Mouse (Mus musculus) C2C12 (cell line): ENCODE data around the gene Kif11. TPM values are rescaled to one million over a fixed set of nuclear protein-coding genes. Genes with fewer than 3 reads are reported as not detected.
A peak's percentile ranks its signal among the peaks of the same experiment; 100 is the strongest.

Experiments
- H3K27me3 ChIP-seq: one replicate; pipeline ENCODE4 v1.6.1; 2011; ENCODE audit not compliant: control insufficient read depth, insufficient read depth, insufficient read length
- H3K36me3 ChIP-seq: one replicate; pipeline ENCODE4 v1.6.1; 2011; ENCODE audit not compliant: control insufficient read depth, insufficient read depth
- H3K4me3 ChIP-seq: one replicate; pipeline ENCODE4 v1.5.1; 2011; ENCODE audit warnings: mild to moderate bottlenecking, control low read depth; ENCODE audit not compliant: poor library complexity, insufficient read depth, severe bottlenecking
- H3K79me2 ChIP-seq: one replicate; pipeline ENCODE4 v1.6.1; 2011; ENCODE audit not compliant: control insufficient read depth, insufficient read depth
- H3K79me3 ChIP-seq: one replicate; pipeline ENCODE4 v1.6.1; 2011; ENCODE audit warnings: low read depth, control low read depth
- H3ac ChIP-seq: one replicate; pipeline ENCODE3; 2011; ENCODE audit warnings: low read depth; ENCODE audit not compliant: control insufficient read depth, insufficient read length
- CEBPB ChIP-seq: IDR thresholded peaks from one replicate; pipeline ENCODE4 v1.6.1; 2011; ENCODE audit warnings: low read depth, mild to moderate bottlenecking, control low read depth, moderate library complexity
- CTCF ChIP-seq: IDR thresholded peaks from one replicate; pipeline ENCODE4 v1.5.1; 2011; ENCODE audit not compliant: control insufficient read depth, insufficient read depth, insufficient read length
- FOSL1 ChIP-seq: IDR thresholded peaks from one replicate; pipeline ENCODE4 v1.8.0; 2011; ENCODE audit warnings: mild to moderate bottlenecking, low read length; ENCODE audit not compliant: poor library complexity, insufficient read depth, severe bottlenecking
- MAX ChIP-seq: IDR thresholded peaks from one replicate; pipeline ENCODE4 v1.6.1; 2011; ENCODE audit warnings: mild to moderate bottlenecking, control low read depth
- MYOD1 ChIP-seq: IDR thresholded peaks from one replicate; pipeline ENCODE4 v1.6.1; 2011; ENCODE audit warnings: low read depth; ENCODE audit not compliant: control insufficient read depth, insufficient read length
- MYOG ChIP-seq: IDR thresholded peaks from one replicate; pipeline ENCODE4 v1.6.1; 2011; ENCODE audit not compliant: control insufficient read depth, insufficient read length; ENCODE audit errors: extremely low read depth
- USF1 ChIP-seq: IDR thresholded peaks from one replicate; pipeline ENCODE4 v1.6.1; 2011; ENCODE audit warnings: low read depth, mild to moderate bottlenecking, control low read depth, moderate library complexity
- polyA plus RNA-seq: library from polyadenylated mRNA; unstranded; fragments of >200 nt; fragmentation: generic; extraction: Trizol; gene quantifications from one replicate; pipeline ENCODE4 v1.2.1, GENCODE M21; 2012; ENCODE audit warnings: missing spikeins

Kif11 gene
- polyA plus RNA-seq, 1 experiment = 10.5 TPM

GRCm38 (mm10) chr19:37368990-37369389, 7.2 kb upstream of the Kif11 start:
- Histone ChIP-seq H3K79me3 (no peaks in the 10 kb centered on the region), H3K4me3 (no peak overlapping the region), H3K36me3 (no peaks in the 10 kb centered on the region), H3K27me3 (no peaks in the 10 kb centered on the region), H3K79me2 (no peaks in the 10 kb centered on the region), H3ac (no peak overlapping the region)
- TF ChIP-seq CEBPB (no peak), CTCF (no peak), MYOG (no peak), MAX (no peak), MYOD1 (no peak), FOSL1 (no peak), USF1 (no peak)

GRCm38 (mm10) chr19:37369921-37370320, 6.3 kb upstream of the Kif11 start:
- no peak overlapping the region for H3ac ChIP-seq
- no peaks in the 10 kb centered on the region for H3K27me3 ChIP-seq
- H3K79me3 ChIP-seq = peaks cover 4% of the 10 kb centered on the region
- TF ChIP-seq MYOD1 (no peak), USF1 (no peak), MYOG (no peak), CTCF (no peak), CEBPB (no peak), FOSL1 (no peak), MAX (no peak)
- H3K4me3 ChIP-seq = no peak overlapping the region
- no peaks in the 10 kb centered on the region for H3K36me3 ChIP-seq
- H3K79me2 ChIP-seq = no peaks in the 10 kb centered on the region

GRCm38 (mm10) chr19:37370356-37370755, 5.8 kb upstream of the Kif11 start:
- Histone ChIP-seq H3K79me3 (peaks cover 4% of the 10 kb centered on the region), H3K4me3 (no peak overlapping the region), H3ac (no peak overlapping the region), H3K27me3 (no peaks in the 10 kb centered on the region), H3K79me2 (peaks cover 4% of the 10 kb centered on the region), H3K36me3 (no peaks in the 10 kb centered on the region)
- no peak for TF ChIP-seq CTCF
- TF ChIP-seq MYOG = no peak
- TF ChIP-seq FOSL1 = no peak
- TF ChIP-seq CEBPB = no peak
- no peak for TF ChIP-seq USF1

- no peaks in the 10 kb centered on the region for H3K27me3 ChIP-seq
- peaks cover 9% of the 10 kb centered on the region for H3K36me3 ChIP-seq
- peak overlapping the region; percentile 92 for H3K4me3 ChIP-seq
- H3K79me2 ChIP-seq = peaks cover 48% of the 10 kb centered on the region
- peaks cover 45% of the 10 kb centered on the region for H3K79me3 ChIP-seq
- TF ChIP-seq CEBPB = no peak
- TF ChIP-seq USF1 = no peak
- TF ChIP-seq FOSL1 = no peak
- no peak for TF ChIP-seq MYOG
- TF ChIP-seq MAX = no peak
- TF ChIP-seq MYOD1 = no peak
- no peak for TF ChIP-seq CTCF
- peak overlapping the region; percentile 85 for H3ac ChIP-seq
Measured at GRCm38 (mm10) chr19:37374941-37375754, 1.1 kb upstream of the Kif11 start.

GRCm38 (mm10) chr19:37376841-37377240, 638 bp downstream of the Kif11 start:
- TF ChIP-seq MYOD1 (no peak), MYOG (no peak), USF1 (no peak), CEBPB (no peak), FOSL1 (no peak), MAX (no peak), CTCF (no peak)

GRCm38 (mm10) chr19:37377404-37377990, 1.3 kb downstream of the Kif11 start:
- H3ac ChIP-seq = peak overlapping the region; percentile 67
- peaks cover 68% of the 10 kb centered on the region for H3K79me3 ChIP-seq
- TF ChIP-seq CTCF (no peak), CEBPB (no peak), MAX (no peak), FOSL1 (no peak), MYOD1 (no peak), USF1 (no peak), MYOG (no peak)
- H3K4me3 ChIP-seq = peak overlapping the region; percentile 92
- H3K79me2 ChIP-seq = peaks cover 71% of the 10 kb centered on the region
- H3K27me3 ChIP-seq = no peaks in the 10 kb centered on the region
- H3K36me3 ChIP-seq = peaks cover 24% of the 10 kb centered on the region

More at GRCm38 (mm10) chr19:37376841-37377240, 638 bp downstream of the Kif11 start:
- Histone ChIP-seq H3K79me3 (peaks cover 62% of the 10 kb centered on the region), H3K4me3 (peak overlapping the region; percentile 92), H3K36me3 (peaks cover 17% of the 10 kb centered on the region), H3K79me2 (peaks cover 65% of the 10 kb centered on the region), H3ac (peak overlapping the region; percentile 95), H3K27me3 (no peaks in the 10 kb centered on the region)
